Mouse (Mus musculus) cortical plate, adult 2 months (tissue): ENCODE measurements around the gene Gm45837.

Experiments
- CTCF ChIP-seq: fragments of 200-500 bp; IDR thresholded peaks from 2 replicates; pipeline ENCODE4 v1.5.1; 2011; ENCODE audit warnings: mild to moderate bottlenecking, control low read depth, low read length; ENCODE audit not compliant: insufficient read depth; ENCODE audit errors: extremely low read depth
- POLR2A ChIP-seq: fragments of 200-500 bp; IDR thresholded peaks from 2 replicates; pipeline ENCODE4 v1.6.1; 2011; ENCODE audit warnings: mild to moderate bottlenecking, low read length, control low read depth; ENCODE audit not compliant: insufficient read depth; ENCODE audit errors: extremely low read depth

- TF ChIP-seq POLR2A (no peak), CTCF (no peak)
These were observed 4.2 kb downstream of the Gm45837 start for GRCm38 (mm10) chr7:101414661-101415511.
